Mouse (Mus musculus): ENCODE data around the gene Zfp366.

Gene Zfp366

DNA sequence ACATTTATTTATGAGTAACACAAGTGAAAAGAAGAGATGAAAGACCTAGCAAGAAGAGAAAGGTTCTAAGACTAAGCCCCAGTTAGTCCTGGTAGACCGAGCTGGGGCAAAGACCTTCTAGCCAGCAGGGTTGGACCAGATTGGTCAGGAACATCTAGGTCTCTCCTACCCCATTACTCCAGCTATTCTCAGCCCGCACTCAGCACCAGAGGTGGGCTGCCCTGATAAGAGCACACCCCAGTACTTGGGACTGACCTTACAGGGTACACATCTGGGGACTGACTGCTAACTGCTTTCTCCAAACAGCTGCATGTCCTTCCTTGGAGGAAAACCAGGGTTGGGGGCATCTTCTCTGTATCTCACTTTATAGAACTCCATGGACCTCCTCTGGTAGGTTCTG is 66.2 kb downstream of the Zfp366 start:
- no peak for DNase-seq (ENCODE audit: low spot score in 2 of 2)

GRCm38 (mm10) chr13:99254215-99254614 is 69.6 kb downstream of the Zfp366 start:
- no peak for DNase-seq (ENCODE audit: low spot score in 2 of 2)

DNA sequence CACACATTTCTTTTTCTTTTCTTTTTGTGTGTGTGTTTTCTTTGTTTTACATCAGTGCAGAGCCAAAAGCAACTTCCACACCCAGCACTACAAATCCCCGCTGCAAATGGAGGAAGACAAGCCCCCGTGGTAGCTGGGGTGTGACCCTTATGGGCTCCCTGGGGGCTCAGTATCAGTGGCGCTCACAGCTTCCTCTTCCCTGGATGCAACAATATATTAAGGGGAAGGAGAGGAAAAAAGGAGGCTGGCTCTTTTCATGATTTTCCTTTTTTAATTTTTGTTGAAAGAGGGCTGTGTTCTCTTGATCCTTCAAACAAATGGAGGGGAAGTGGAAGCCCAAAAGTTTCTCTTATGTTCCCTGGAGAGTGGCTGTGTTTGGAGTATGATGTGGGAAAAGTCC is 70.2 kb downstream of the Zfp366 start:
- DNase-seq (ENCODE audit: low spot score in 2 of 2): no peak

GRCm38 (mm10) chr13:99256916-99257315 is 72.3 kb downstream of the Zfp366 start:
- DNase-seq (ENCODE audit: low spot score in 2 of 2): no peak

DNA sequence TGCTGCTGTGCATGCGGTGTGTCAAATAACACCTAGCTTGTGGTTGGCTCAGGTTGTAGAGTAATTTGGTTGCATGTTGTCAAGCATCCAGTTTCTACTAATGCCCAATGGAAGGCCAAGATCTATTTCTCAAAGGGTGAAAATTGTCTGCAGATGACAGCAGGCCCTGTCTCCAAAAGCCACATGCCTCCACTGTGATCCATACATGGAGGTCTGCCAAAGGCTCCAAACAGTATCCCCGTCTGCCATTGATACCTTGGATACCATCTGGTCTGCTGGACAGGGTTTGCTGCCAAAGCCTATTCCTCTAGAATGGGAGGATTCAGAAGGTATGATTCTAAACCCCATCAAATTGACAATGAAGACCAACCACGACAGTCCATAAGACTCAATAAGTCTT is 74.1 kb downstream of the Zfp366 start:
- DNase-seq (ENCODE audit: low spot score in 2 of 2): no peak

DNA sequence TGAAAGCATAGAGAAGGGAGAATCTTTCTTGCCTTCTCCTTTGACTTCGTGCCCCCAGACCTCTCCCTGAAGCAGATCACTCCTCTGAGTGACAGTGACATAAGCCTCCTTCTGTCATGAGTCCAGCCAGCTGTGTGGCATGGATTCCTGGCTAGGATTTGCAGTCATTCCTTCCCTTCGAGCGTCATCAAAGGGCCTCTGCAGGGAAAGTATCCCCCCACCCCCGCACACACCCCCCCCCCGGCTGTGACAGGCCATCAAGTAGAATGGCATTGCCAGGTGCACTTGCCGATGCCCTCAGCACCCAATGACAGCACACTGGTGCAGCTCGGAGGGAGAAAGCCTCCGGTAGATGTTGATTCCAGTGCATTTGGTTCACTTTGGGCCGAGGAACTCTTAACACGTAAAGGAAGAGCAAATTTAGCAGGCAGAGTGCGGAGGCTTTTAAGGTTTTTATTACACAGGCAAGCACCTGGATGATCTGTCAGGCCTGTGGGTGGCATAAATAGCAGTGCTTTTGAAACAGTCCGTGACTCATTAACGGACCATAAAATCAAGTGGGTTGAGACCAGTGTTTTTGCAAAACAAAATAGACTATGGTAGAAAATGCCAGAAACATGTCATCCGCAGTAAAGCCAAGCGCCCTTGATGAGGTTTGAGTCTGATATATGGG is 75.0 kb downstream of the Zfp366 start:
- DNase-seq (ENCODE audit: low spot score in 2 of 2): no peak

DNA sequence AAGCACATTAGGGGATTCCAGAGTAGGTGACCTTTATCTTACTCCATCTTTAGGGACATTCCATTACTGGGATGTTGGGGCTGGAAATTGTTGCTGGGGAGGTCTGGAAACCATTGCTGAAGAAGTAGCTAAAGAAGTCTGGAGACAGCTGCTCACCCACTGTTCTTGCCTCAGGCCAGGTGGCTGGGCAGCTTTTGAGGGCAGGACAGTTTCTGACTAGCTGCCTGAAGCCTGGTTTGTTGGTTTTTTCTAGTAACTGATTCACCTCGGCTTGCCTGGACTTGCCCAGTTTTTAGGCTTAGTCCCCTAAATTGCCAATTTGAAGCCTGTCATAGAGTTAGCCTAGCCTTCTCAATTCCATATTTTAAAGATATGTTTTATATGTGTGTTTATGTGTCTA is 77.8 kb downstream of the Zfp366 start:
- DNase-seq (ENCODE audit: low spot score in 2 of 2): no peak

GRCm38 (mm10) chr13:99263159-99263783 is 78.6 kb downstream of the Zfp366 start:
- no peak for DNase-seq (ENCODE audit: low spot score in 2 of 2)

- DNase-seq (ENCODE audit: low spot score in 2 of 2): no peak
Measured at GRCm38 (mm10) chr13:99264483-99264882, 79.9 kb downstream of the Zfp366 start.

DNA sequence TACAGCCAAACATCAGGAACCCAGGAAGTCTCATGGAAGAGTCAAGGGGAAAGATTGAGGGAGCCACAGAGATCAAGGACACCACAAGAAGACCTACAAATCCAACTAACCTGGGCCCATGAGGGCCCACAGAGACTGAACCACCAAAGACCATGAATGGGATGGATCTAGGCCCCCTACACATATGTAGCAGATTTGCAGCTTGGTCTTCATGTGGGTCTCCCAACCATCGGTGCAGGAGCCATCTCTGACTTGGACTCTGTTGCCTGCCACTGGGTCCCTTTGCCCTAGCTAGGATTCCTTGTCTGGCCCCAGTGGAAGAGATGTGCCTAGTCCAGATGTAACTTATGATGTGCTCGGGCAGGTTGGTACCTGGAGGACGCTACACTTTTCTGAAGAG is 87.4 kb downstream of the Zfp366 start:
- DNase-seq (ENCODE audit: low spot score in 2 of 2): no peak

DNA sequence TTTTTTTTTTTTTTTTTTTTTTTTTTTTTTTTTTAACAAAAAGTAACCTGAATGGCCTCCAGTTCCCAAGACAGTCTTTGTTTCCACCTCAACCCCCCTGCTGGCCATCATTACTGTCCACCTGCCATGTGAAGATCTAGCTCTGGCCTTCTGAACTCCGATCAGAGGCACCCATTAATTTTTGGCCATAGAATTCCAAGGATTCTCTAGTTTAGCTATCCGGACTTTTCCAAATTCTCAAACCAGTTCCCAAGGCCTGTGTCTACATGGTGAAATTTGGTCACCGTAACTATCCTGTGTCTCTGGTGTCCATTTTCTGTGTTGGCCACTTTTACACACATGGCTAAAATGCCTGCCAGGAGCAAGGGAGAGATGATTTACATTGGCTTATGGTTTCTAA is 92.9 kb downstream of the Zfp366 start:
- DNase-seq (ENCODE audit: low spot score in 2 of 2): no peak

DNA sequence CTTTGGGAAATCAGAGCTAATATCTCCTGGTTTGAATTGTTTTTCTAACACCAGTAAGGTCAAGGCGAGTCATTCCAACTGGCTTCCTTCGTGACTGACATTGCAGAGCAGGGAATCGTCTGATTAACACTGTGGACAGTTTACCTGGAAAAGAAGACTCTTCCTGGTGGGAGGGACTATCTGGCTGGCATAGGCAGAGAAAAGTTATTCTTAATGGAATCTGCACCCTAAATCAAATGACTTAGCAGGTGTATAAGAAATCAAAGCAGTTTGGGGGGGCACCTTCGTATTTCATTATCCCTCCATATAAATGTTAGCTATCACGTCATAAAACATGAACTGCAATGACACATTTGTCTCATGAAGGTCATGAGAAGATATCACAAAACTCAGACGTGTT is 93.9 kb downstream of the Zfp366 start:
- DNase-seq (ENCODE audit: low spot score in 2 of 2): no peak

DNA sequence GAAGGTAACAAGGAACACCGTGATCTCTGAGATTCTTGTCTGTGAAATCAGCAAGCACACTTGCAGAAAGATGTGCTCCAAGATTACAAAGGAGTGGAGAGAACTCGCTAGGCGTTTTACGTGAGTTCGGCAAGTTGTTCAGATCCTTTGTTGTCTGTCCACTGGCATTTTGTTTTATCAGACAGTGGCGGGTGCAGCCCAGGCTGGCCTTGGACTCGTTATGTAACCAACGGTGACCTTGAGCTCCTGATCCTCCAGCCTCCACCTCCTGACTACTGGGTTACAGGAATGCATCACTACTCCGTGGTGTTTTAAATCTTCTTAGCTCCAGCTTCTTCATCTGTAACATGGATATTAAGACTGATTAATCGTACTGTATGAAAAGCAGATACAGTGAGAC is 94.7 kb downstream of the Zfp366 start:
- no peak for DNase-seq (ENCODE audit: low spot score in 2 of 2)

DNA sequence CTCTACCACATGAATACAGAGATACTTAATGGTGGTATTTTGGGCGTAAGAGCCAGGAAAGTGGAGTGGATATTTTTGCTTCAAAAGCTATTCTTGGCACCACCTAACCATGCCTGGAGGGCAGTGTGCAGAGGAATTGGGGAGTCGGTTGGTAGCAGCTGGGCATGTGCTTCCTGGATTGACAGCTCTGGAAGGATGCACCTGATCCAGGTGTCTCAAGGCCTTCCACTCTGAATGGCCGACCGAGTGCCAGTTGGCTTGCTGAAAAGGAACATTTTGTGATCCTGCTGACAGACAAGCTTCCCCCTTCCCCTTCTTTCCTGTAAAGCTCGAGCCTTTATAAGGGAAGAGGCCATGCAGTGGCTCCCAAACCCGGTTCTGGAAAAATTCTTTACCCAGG is 98.3 kb downstream of the Zfp366 start:
- DNase-seq (ENCODE audit: low spot score in 2 of 2): no peak

- no peak for DNase-seq (ENCODE audit: low spot score in 2 of 2)
Measured at GRCm38 (mm10) chr13:99283916-99284315, 99.3 kb downstream of the Zfp366 start.

- DNase-seq (ENCODE audit: low spot score in 2 of 2): no peak
Measured at GRCm38 (mm10) chr13:99284400-99285160, 100.0 kb downstream of the Zfp366 start.

DNA sequence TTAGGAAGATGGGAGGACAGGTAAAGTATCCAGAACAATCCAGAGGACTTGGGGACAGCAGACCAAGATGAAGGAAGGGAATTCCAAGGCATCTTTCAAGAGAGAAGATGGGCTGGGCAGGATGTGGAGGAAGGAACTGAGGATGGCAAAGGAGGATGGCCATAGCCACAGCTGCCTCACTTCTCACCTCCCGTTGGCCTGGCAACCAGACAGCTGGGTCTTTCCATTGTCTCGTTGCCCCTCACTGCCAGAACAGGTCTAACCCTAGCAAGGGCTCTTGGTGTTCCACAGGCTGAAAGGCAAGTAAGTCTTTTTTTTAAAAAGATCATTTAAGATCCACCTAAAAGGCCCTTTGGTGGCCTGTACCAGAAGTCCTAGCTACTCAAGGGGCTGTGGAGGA is 100.6 kb downstream of the Zfp366 start:
- no peak for DNase-seq (ENCODE audit: low spot score in 2 of 2)

- no peak for DNase-seq (ENCODE audit: low spot score in 2 of 2)
Measured at GRCm38 (mm10) chr13:99287207-99287606, 102.6 kb downstream of the Zfp366 start.

- DNase-seq (ENCODE audit: low spot score in 2 of 2): no peak
Measured at GRCm38 (mm10) chr13:99287786-99288185, 103.2 kb downstream of the Zfp366 start.

GRCm38 (mm10) chr13:99290766-99291165 is 106.1 kb downstream of the Zfp366 start:
- no peak for DNase-seq (ENCODE audit: low spot score in 2 of 2)

DNA sequence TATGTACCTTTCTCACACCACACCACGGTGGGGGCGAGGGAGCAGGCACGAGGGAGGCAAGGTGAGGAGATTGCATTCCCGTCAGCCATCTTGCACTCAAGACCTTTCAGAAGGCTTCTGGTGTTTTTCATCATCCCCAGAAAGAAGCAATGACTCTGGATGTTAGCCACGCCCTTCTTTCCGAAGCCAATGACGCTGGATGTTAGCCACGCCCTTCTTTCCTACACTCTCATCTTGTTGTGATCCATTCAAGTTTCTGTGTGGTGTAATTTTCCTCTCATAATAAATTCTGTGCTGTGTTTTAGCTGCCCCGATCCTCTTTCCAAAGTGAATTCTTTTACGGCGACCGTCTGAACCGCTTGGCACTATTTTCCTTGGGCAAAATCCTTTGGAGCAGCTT is 109.6 kb downstream of the Zfp366 start:
- DNase-seq (ENCODE audit: low spot score in 2 of 2): no peak

DNA sequence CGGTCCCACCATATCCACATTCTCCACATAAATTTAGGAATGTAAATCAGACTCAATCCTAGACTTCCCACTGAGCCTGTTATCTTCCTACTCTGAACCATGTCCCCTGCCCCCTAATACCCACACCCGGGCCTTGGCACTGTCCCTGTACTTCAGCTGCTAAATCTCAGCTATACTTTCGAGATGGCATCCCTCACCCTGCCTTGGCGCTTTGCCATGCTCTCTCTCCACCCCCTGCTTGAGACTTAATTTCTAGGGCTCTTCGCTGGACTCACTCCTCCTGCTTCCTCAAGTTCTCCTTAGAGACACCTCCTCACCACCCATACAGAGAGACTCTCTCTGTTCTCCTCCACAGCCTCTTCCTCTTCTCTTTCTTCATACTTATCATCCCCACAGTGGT is 115.3 kb downstream of the Zfp366 start:
- DNase-seq (ENCODE audit: low spot score in 2 of 2): no peak
